Mouse (Mus musculus): ENCODE measurements around the gene Slc22a18.

DNA sequence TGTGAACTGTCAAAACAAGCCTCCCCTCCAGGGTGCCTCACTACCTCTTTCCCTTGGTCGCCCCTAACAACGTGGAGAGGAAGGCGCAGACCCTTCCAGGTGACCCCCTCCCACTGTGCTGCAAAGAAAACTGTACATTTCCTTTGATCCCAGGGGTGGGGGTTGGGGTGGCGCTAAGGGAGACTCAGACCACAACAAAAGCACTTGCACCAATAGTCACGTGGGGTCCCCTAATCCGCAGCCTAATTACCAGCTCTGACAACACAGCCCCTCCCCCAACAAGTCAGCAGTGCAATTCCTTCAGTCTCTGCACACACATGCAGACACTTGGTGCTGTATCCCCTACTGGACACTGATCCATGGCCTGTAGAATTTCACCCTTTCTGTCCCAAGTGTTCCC, 5.8 kb upstream of the Slc22a18 start:
- no peak for TF ChIP-seq EP300 (IDR thresholded peaks at IDR 0.05; ENCODE audit: low read depth)
- TF ChIP-seq CTCF (IDR thresholded peaks at IDR 0.05; ENCODE audit: low read depth): no peak

Measured in liver, embryonic 14.5 days (tissue).